Mouse (Mus musculus): ENCODE measurements around the gene Lbr. TPM values are rescaled to one million over a fixed set of nuclear protein-coding genes. Genes with fewer than 3 reads are reported as not detected.

Gene Lbr
- total and polyA plus RNA-seq, 2 experiments from 2014 or later, result 29.1 to 39.8 TPM

- no peak for ATAC-seq
- Histone ChIP-seq H3K4me2 (ENCODE audit: low read depth, low read length) (no peak overlapping the region), H3K9ac (replicated peaks; ENCODE audit: low read length) (no peak overlapping the region), H3K27ac (no peak overlapping the region), H3K4me1 (ENCODE audit: insufficient read depth, low read length) (no peaks in the 10 kb centered on the region), H3K27me3 (ENCODE audit: insufficient read depth, low read length) (no peaks in the 10 kb centered on the region), H3K9me3 (ENCODE audit: low read length) (no peaks in the 10 kb centered on the region), H3K4me3 (ENCODE audit: low read length) (no peak overlapping the region), H3K36me3 (ENCODE audit: insufficient read depth, low read length) (no peaks in the 10 kb centered on the region)
- TF ChIP-seq CTCF (IDR thresholded peaks at IDR 0.05; ENCODE audit: low read depth), result no peak
- 41% methylated on average over 8 of the region's 8 CpGs for WGBS
- DNase-seq (ENCODE audit: low spot score), result no peak
Observed at GRCm38 (mm10) chr1:181863431-181863830, 20.6 kb upstream of the Lbr start.

- no peak overlapping the region for H3K9ac ChIP-seq (replicated peaks; ENCODE audit: low read length)
- ATAC-seq (0 out of 2 replicates have a peak, but pooled peaks have one; percentile 21), DNase-seq (ENCODE audit: low spot score) (no peak)
- no peaks in the 10 kb centered on the region for H3K36me3 ChIP-seq (ENCODE audit: insufficient read depth, low read length)
- H3K27me3 ChIP-seq (ENCODE audit: insufficient read depth, low read length), result no peaks in the 10 kb centered on the region
- H3K9me3 ChIP-seq (ENCODE audit: low read length), result no peaks in the 10 kb centered on the region
- H3K4me3 ChIP-seq (ENCODE audit: low read length), result no peak overlapping the region
- no peak overlapping the region for H3K27ac ChIP-seq
- H3K4me2 ChIP-seq (ENCODE audit: low read depth, low read length), result no peak overlapping the region
- H3K4me1 ChIP-seq (ENCODE audit: insufficient read depth, low read length), result no peaks in the 10 kb centered on the region
- no peak for TF ChIP-seq CTCF (IDR thresholded peaks at IDR 0.05; ENCODE audit: low read depth)
- WGBS, result 48% methylated on average over 16 of the region's 16 CpGs
Observed at GRCm38 (mm10) chr1:181862676-181863374, 20.0 kb upstream of the Lbr start.

GRCm38 (mm10) chr1:181861181-181861902 is 18.5 kb upstream of the Lbr start:
- Histone ChIP-seq H3K27me3 (ENCODE audit: insufficient read depth, low read length) (no peaks in the 10 kb centered on the region), H3K36me3 (ENCODE audit: insufficient read depth, low read length) (no peaks in the 10 kb centered on the region), H3K27ac (no peak overlapping the region), H3K4me1 (ENCODE audit: insufficient read depth, low read length) (no peaks in the 10 kb centered on the region), H3K4me3 (ENCODE audit: low read length) (no peak overlapping the region), H3K4me2 (ENCODE audit: low read depth, low read length) (no peak overlapping the region), H3K9me3 (ENCODE audit: low read length) (no peaks in the 10 kb centered on the region), H3K9ac (replicated peaks; ENCODE audit: low read length) (no peak overlapping the region)
- DNase-seq (ENCODE audit: low spot score) (no peak), ATAC-seq (no peak)
- 79% methylated on average over 2 of the region's 2 CpGs for WGBS
- TF ChIP-seq CTCF (IDR thresholded peaks at IDR 0.05; ENCODE audit: low read depth), result no peak

- 40% methylated on average over 5 of the region's 5 CpGs for WGBS
Observed at GRCm38 (mm10) chr1:181860659-181861058, 17.8 kb upstream of the Lbr start.

GRCm38 (mm10) chr1:181856329-181856728 is 13.5 kb upstream of the Lbr start:
- DNase-seq (ENCODE audit: low spot score), result no peak
- WGBS, result 94% methylated on average over 2 of the region's 2 CpGs
- no peak overlapping the region for H3K27ac ChIP-seq
- no peak overlapping the region for H3K4me2 ChIP-seq (ENCODE audit: low read depth, low read length)
- no peak for TF ChIP-seq CTCF (IDR thresholded peaks at IDR 0.05; ENCODE audit: low read depth)
- H3K36me3 ChIP-seq (ENCODE audit: insufficient read depth, low read length), result no peaks in the 10 kb centered on the region
- H3K9me3 ChIP-seq (ENCODE audit: low read length), result no peaks in the 10 kb centered on the region
- no peak overlapping the region for H3K9ac ChIP-seq (replicated peaks; ENCODE audit: low read length)
- ATAC-seq, result no peak
- no peaks in the 10 kb centered on the region for H3K27me3 ChIP-seq (ENCODE audit: insufficient read depth, low read length)
- no peak overlapping the region for H3K4me3 ChIP-seq (ENCODE audit: low read length)
- 0 out of 2 replicates have a peak, but pooled peaks cover 4% of the 10 kb centered on the region for H3K4me1 ChIP-seq (ENCODE audit: insufficient read depth, low read length)

More at GRCm38 (mm10) chr1:181860659-181861058, 17.8 kb upstream of the Lbr start:
- no peaks in the 10 kb centered on the region for H3K4me1 ChIP-seq (ENCODE audit: insufficient read depth, low read length)
- H3K27ac ChIP-seq, result no peak overlapping the region
- ATAC-seq (no peak), DNase-seq (ENCODE audit: low spot score) (peak; percentile 29)
- H3K9me3 ChIP-seq (ENCODE audit: low read length), result no peaks in the 10 kb centered on the region
- no peak overlapping the region for H3K9ac ChIP-seq (replicated peaks; ENCODE audit: low read length)
- no peak overlapping the region for H3K4me2 ChIP-seq (ENCODE audit: low read depth, low read length)
- no peak overlapping the region for H3K4me3 ChIP-seq (ENCODE audit: low read length)
- H3K36me3 ChIP-seq (ENCODE audit: insufficient read depth, low read length), result no peaks in the 10 kb centered on the region
- no peak for TF ChIP-seq CTCF (IDR thresholded peaks at IDR 0.05; ENCODE audit: low read depth)
- H3K27me3 ChIP-seq (ENCODE audit: insufficient read depth, low read length), result no peaks in the 10 kb centered on the region

- no peak overlapping the region for H3K27ac ChIP-seq
- ATAC-seq, result no peak
- no peak overlapping the region for H3K4me2 ChIP-seq (ENCODE audit: low read depth, low read length)
- 0 out of 2 replicates have a peak, but pooled peaks cover 4% of the 10 kb centered on the region for H3K4me1 ChIP-seq (ENCODE audit: insufficient read depth, low read length)
- no peaks in the 10 kb centered on the region for H3K9me3 ChIP-seq (ENCODE audit: low read length)
- H3K36me3 ChIP-seq (ENCODE audit: insufficient read depth, low read length), result no peaks in the 10 kb centered on the region
- H3K9ac ChIP-seq (replicated peaks; ENCODE audit: low read length), result no peak overlapping the region
- H3K27me3 ChIP-seq (ENCODE audit: insufficient read depth, low read length), result no peaks in the 10 kb centered on the region
- no peak for DNase-seq (ENCODE audit: low spot score)
- no peak for TF ChIP-seq CTCF (IDR thresholded peaks at IDR 0.05; ENCODE audit: low read depth)
- 91% methylated on average over 2 of the region's 2 CpGs for WGBS
- H3K4me3 ChIP-seq (ENCODE audit: low read length), result no peak overlapping the region
Observed at GRCm38 (mm10) chr1:181854829-181855228, 12.0 kb upstream of the Lbr start.
